Mouse (Mus musculus): Measurements from ENCODE around the gene Tfap2a.

GRCm38 (mm10) chr13:40784202-40784771 is 46.1 kb upstream of the Tfap2a start:
- TF ChIP-seq CHD2 (IDR thresholded peaks at IDR 0.05; ENCODE audit: low read depth, low read length) (no peak), ZNF384 (IDR thresholded peaks at IDR 0.05; ENCODE audit: low read depth, low read length) (no peak), ZC3H11A (IDR thresholded peaks at IDR 0.05; ENCODE audit: borderline replicate concordance, low read depth, low read length) (peak; percentile 71; the same call in 1 of the 2 replicates), HCFC1 (IDR thresholded peaks at IDR 0.05; ENCODE audit: borderline replicate concordance, insufficient read depth, low read length) (no peak), MAFK (IDR thresholded peaks at IDR 0.05; ENCODE audit: insufficient read depth, low read depth, low read length) (no peak)
